Mouse (Mus musculus) heart, adult 9 months (tissue): ENCODE measurements around the gene Golga4.

ENCODE experiments used
- DNase-seq, 2 experiments: peaks; one replicate each; pipeline ENCODE4 v3.0.0; 2022; ENCODE audit warnings: low spot score in 2 of 2

Golga4 gene

GRCm38 (mm10) chr9:118506020-118506403 is at the start of gene Golga4:
Golga4 (plus strand) TSS chr9:118506267.
- peak; percentile 87 to 88 for DNase-seq

GRCm38 (mm10) chr9:118456405-118456804 is 49.7 kb upstream of the Golga4 start:
- no peak for DNase-seq

GRCm38 (mm10) chr9:118458039-118458438 is 48.0 kb upstream of the Golga4 start:
- no peak for DNase-seq

- no peak for DNase-seq
Observed at GRCm38 (mm10) chr9:118464031-118464430, 42.0 kb upstream of the Golga4 start.

- DNase-seq = no peak
Observed at GRCm38 (mm10) chr9:118468301-118468700, 37.8 kb upstream of the Golga4 start.

- no peak for DNase-seq
Observed at GRCm38 (mm10) chr9:118469272-118469671, 36.8 kb upstream of the Golga4 start.

- no peak for DNase-seq
Observed at GRCm38 (mm10) chr9:118471296-118471695, 34.8 kb upstream of the Golga4 start.

- no peak for DNase-seq
Observed at GRCm38 (mm10) chr9:118476211-118476765, 29.8 kb upstream of the Golga4 start.

- DNase-seq = no peak
Observed at GRCm38 (mm10) chr9:118476766-118477271, 29.2 kb upstream of the Golga4 start.

- DNase-seq = no peak
Observed at GRCm38 (mm10) chr9:118477281-118477931, 28.7 kb upstream of the Golga4 start.

- no peak for DNase-seq
Observed at GRCm38 (mm10) chr9:118477961-118478360, 28.1 kb upstream of the Golga4 start, which contains the start of gene Eomes. Eomes (plus strand) TSS chr9:118478212.

GRCm38 (mm10) chr9:118478458-118478838 is 27.6 kb upstream of the Golga4 start:
- no peak for DNase-seq

- DNase-seq = no peak
Observed at GRCm38 (mm10) chr9:118478839-118479507, 27.1 kb upstream of the Golga4 start.

- DNase-seq = no peak
Observed at GRCm38 (mm10) chr9:118479508-118480291, 26.4 kb upstream of the Golga4 start.

GRCm38 (mm10) chr9:118480292-118480690 is 25.8 kb upstream of the Golga4 start:
- no peak for DNase-seq

- DNase-seq = no peak
Observed at GRCm38 (mm10) chr9:118482210-118482609, 23.9 kb upstream of the Golga4 start.

GRCm38 (mm10) chr9:118486361-118487095 is 19.5 kb upstream of the Golga4 start:
- no peak for DNase-seq

GRCm38 (mm10) chr9:118487096-118487395 is 19.0 kb upstream of the Golga4 start:
- no peak for DNase-seq

- no peak for DNase-seq
Observed at GRCm38 (mm10) chr9:118487636-118488035, 18.4 kb upstream of the Golga4 start.

- peak in 1 of 2 experiments; percentile 40 for DNase-seq
Observed at GRCm38 (mm10) chr9:118488138-118488895, 17.8 kb upstream of the Golga4 start.
